Mouse (Mus musculus) stomach, postnatal 0 days (tissue): Measurements from ENCODE around the gene Cry2.

Experiments used
- CTCF ChIP-seq: IDR thresholded peaks from 2 replicates; pipeline ENCODE4 v1.5.1; 2016; ENCODE audit warnings: antibody characterized with exemption, low read depth, mild to moderate bottlenecking, moderate library complexity
- EP300 ChIP-seq: optimal IDR thresholded peaks from 2 replicates; pipeline ENCODE3; 2016; ENCODE audit warnings: antibody characterized with exemption

DNA sequence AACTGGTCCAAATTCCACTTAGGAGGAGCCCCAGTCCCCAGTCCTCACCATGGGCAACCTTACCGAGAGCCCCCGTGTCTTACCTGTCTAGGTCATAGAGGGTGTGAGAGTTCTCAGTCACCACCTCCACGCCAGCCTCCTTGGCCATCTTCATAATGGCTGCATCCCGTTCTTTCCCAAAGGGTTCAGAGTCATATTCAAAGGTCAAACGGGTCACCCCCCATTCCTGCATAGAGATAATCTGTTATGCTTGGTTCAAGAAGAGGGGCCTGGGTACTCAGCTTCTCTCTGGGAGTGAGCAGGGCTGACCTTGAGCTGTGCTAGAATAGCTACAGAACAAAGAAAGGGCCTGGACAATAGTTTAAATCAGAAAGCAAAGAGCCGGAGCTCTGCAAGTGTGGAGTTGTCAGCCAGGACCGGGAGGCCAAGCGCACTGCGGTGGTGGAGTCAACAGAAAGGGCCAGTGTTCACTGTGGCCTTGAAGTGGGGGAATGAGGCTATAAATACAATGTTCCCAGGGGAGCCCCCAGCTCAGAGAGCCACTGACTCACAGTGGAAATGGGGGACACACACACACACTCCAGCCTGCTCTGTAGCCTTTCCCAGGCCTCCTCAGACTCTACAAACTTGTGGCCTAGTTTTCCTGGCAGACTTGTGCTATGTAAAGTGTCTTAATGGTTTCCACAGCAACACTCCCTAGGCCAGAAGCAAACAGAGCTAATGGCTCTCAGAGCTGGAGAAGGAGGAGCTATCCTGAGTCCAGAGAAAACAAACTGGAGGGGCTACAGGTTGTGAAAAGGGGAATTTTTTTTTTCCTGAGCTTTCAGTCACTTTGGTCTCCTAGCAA is 9.2 kb downstream of the Cry2 start:
- TF ChIP-seq CTCF (no peak), EP300 (no peak)
